Mouse (Mus musculus) kidney, adult 2 months (tissue): ENCODE data around the gene Ckm.

Source experiments
- CTCF ChIP-seq: fragments of 200-500 bp; conservative IDR thresholded peaks from 2 replicates; pipeline ENCODE4 v1.5.1; 2011; ENCODE audit warnings: low read depth, mild to moderate bottlenecking, control low read depth, low read length, moderate library complexity, mixed read lengths; ENCODE audit not compliant: insufficient read depth, insufficient read length
- POLR2A ChIP-seq: fragments of 200-500 bp; IDR thresholded peaks from one replicate; pipeline ENCODE4 v1.6.1; 2011; ENCODE audit warnings: low read depth, low read length, control low read depth

- TF ChIP-seq CTCF (no peak), POLR2A (no peak)
These were observed 40.2 kb downstream of the Ckm start for GRCm38 (mm10) chr7:19444801-19445200.
